Mouse (Mus musculus) lung, postnatal 0 days (tissue): ENCODE results near the gene Plcl1.

Experiments
- CTCF ChIP-seq: IDR thresholded peaks from 2 replicates; pipeline ENCODE4 v1.5.1; 2016; ENCODE audit warnings: antibody characterized with exemption, mild to moderate bottlenecking
- EP300 ChIP-seq: IDR thresholded peaks from 2 replicates; pipeline ENCODE4 v1.6.1; 2016; ENCODE audit warnings: antibody characterized with exemption, mild to moderate bottlenecking, control low read depth

DNA sequence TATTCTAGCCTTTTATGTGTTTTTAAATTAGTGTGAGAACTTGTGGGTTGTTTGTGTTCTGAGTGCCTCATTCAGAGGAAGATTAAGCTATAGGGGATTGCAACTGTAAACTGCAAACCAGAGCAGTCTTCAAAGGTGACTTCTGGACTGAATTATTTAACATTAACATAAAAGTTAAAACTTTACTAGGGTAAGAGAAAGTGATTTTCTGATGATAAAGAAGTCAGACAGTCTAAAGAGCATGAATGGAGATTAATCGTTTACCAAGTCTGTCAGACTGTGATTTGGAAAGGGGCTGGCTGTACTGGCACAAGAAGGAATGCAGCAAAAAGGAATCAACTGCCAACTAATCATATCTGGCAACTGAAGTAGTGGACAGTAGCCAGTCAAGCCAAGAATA is 301.2 kb downstream of the Plcl1 start:
- TF ChIP-seq CTCF: no peak
- no peak for TF ChIP-seq EP300
